Mouse (Mus musculus) liver, embryonic 14.5 days (tissue): ENCODE results near the gene Olfr669. TPM values are rescaled to one million over a fixed set of nuclear protein-coding genes. Genes with fewer than 3 reads are reported as not detected.
"Not testable (repeated sequence)": the region's sequence is repeated elsewhere in the genome, so short reads cannot be mapped to it uniquely, and the experiment has no call there.

ENCODE experiments used
- ATAC-seq: fragments of 200-750 bp; cut with Nextera tagmentation; 2 replicates; pipeline ENCODE4 v1.8.0; 2017; ENCODE audit warnings: moderate number of reproducible peaks, mild to moderate bottlenecking, moderate library complexity; ENCODE audit not compliant: insufficient read depth
- DNase-seq, 3 experiments: peaks; one replicate each; pipeline ENCODE4 v3.0.0-alpha.2; 2012 to 2013; ENCODE audit warnings: low read depth in 3 of 3, low spot score in 3 of 3
- H3K27ac ChIP-seq: fragments of 300-500 bp; sonication (generic); 2 replicates; pipeline ENCODE4 v1.5.1; 2014; ENCODE audit warnings: moderate library complexity, mild to moderate bottlenecking, control low read depth, inconsistent platforms
- H3K27me3 ChIP-seq: fragments of 300-500 bp; sonication (generic); 2 replicates; pipeline ENCODE4 v1.6.1; 2014; ENCODE audit warnings: mild to moderate bottlenecking, low read length, moderate library complexity; ENCODE audit not compliant: control insufficient read depth, insufficient read depth
- H3K36me3 ChIP-seq: fragments of 300-500 bp; sonication (generic); replicated peaks from 2 replicates; pipeline ENCODE4 v1.6.1; 2014; ENCODE audit warnings: low read depth; ENCODE audit not compliant: control insufficient read depth, insufficient read depth
- H3K4me1 ChIP-seq, 2 experiments: fragments of 200-500 bp in 1 of 2; fragments of 300-500 bp in 1 of 2; sonication (generic) in 1 of 2; replicated peaks; 2 replicates each; pipeline ENCODE4 v1.6.1; 2012 to 2014; ENCODE audit warnings: antibody characterized with exemption in 1 of 2, inconsistent platforms in 1 of 2, low read length in 1 of 2; ENCODE audit not compliant: control insufficient read depth in 2 of 2, insufficient read depth in 2 of 2
- H3K4me2 ChIP-seq: fragments of 300-500 bp; sonication (generic); 2 replicates; pipeline ENCODE4 v1.6.1; 2014; ENCODE audit warnings: low read depth, mild to moderate bottlenecking, control low read depth, moderate library complexity
- H3K4me3 ChIP-seq, 2 experiments: fragments of 200-500 bp in 1 of 2; fragments of 300-500 bp in 1 of 2; sonication (generic) in 1 of 2; 2 replicates each; pipeline ENCODE4 v1.5.1; 2012 to 2014; ENCODE audit warnings: low read depth in 2 of 2, low read length in 2 of 2, mild to moderate bottlenecking in 2 of 2, control low read depth in 1 of 2, inconsistent platforms in 1 of 2, moderate library complexity in 1 of 2; ENCODE audit not compliant: insufficient read depth in 1 of 2
- H3K9ac ChIP-seq: fragments of 300-500 bp; sonication (generic); replicated peaks from 2 replicates; pipeline ENCODE4 v1.6.1; 2014; ENCODE audit warnings: mild to moderate bottlenecking, control low read depth, moderate library complexity
- H3K9me3 ChIP-seq: fragments of 300-500 bp; sonication (generic); 2 replicates; pipeline ENCODE4 v1.6.1; 2016; ENCODE audit warnings: low read length, mixed read lengths; ENCODE audit not compliant: control insufficient read depth
- CTCF ChIP-seq: IDR thresholded peaks from 2 replicates; pipeline ENCODE4 v1.5.1; 2016; ENCODE audit warnings: antibody characterized with exemption, low read depth, control low read depth
- EP300 ChIP-seq: IDR thresholded peaks from 2 replicates; pipeline ENCODE4 v1.6.1; 2016; ENCODE audit warnings: antibody characterized with exemption, low read depth
- WGBS: fragments of 180-500 bp; shearing (Covaris S2); extraction: QIAGEN DNeasy Blood & Tissue Kit; methylation state at CpG from one replicate; pipeline ENCODE4 v1.1.7; 2014; ENCODE audit not compliant: insufficient replicate concordance; 5-methylcytosine and 5-hydroxymethylcytosine counted together
- polyA plus RNA-seq, 2 experiments: library from polyadenylated mRNA; depleted of rRNA in 1 of 2; stranded (reverse) in 1 of 2; unstranded in 1 of 2; fragments of >200 nt; fragmentation: Nextera tagmentation in 1 of 2; extraction: Ambion mirVana in 1 of 2; gene quantifications; 2 replicates each; pipeline versions ENCODE4 v1.2.1 to v1.2.3; 2012 to 2014

Gene Olfr669
- polyA plus RNA-seq (2012; rRNA removed) (not detected in 2 replicates), polyA plus RNA-seq (2014; fragmentation: Nextera tagmentation; extraction: Ambion mirVana) (not detected in 2 replicates)

DNA sequence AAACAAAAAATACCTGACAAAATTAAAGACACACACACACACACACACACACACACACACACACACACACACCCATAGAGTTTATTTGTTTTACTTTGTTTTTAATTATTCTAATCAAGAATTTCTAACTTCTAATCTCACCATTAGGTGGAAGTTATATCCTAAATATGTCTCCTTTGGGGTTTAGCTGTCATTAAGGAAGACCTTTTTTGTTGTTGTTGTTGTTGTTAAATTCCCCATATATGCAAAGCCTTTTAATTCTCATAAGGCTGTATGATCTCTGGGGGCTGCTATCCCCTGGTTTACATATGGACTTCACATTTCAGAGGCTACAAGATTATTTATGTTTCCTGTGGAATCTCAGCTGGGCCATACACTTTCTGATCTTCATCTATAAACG is at the start of gene Olfr669:
Gene Olfr669, plus strand, starts transcription at position 301 of the 400 bp plus-strand sequence.
- H3K27ac ChIP-seq = no peak within 1 kb of the TSS
- no peak within 1 kb of the TSS for H3K9ac ChIP-seq
- H3K4me2 ChIP-seq = no peak within 1 kb of the TSS
- H3K36me3 ChIP-seq = no peaks in the 10 kb centered on the region
- no peaks in the 10 kb centered on the region for H3K27me3 ChIP-seq
- DNase-seq (no peak), ATAC-seq (no peak)
- 55% methylated on average over 1 of the region's 1 CpGs for WGBS
- TF ChIP-seq EP300 (no peak), CTCF (no peak)
- H3K4me1 ChIP-seq = no peaks in the 10 kb centered on the region
- H3K9me3 ChIP-seq = no peaks in the 10 kb centered on the region
- no peak within 1 kb of the TSS for H3K4me3 ChIP-seq

DNA sequence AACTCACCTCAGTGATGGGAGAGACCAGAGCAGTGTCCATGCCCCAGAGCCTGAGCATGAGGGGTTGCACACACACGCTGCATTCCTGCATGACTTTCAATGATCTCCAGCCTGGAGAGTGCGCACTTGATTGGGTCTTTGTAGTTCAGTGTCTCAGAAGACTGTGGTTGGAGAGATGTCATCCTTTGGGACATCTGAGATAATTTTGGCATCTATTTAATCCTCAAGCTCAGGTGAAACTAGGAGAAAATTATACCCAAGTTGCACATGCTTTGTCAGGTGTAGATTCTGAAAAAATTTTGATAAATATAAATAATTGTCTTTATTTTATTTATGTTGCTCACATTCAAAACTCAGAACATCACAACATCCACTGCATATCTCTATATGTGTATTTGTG is 38.2 kb upstream of the Olfr669 start, which contains the start of gene Olfr666:
Gene Olfr666, minus strand, starts transcription at position 101 of the 400 bp plus-strand sequence.
- H3K4me1 ChIP-seq = no peaks in the 10 kb centered on the region
- ATAC-seq (no peak), DNase-seq (no peak)
- no peak within 1 kb of the TSS for H3K27ac ChIP-seq
- H3K4me2 ChIP-seq = no peak within 1 kb of the TSS
- H3K27me3 ChIP-seq = no peaks in the 10 kb centered on the region
- H3K9ac ChIP-seq = no peak within 1 kb of the TSS
- WGBS = 56% methylated on average over 2 of the region's 2 CpGs
- H3K4me3 ChIP-seq = no peak within 1 kb of the TSS
- TF ChIP-seq EP300 (no peak), CTCF (no peak)
- no peaks in the 10 kb centered on the region for H3K36me3 ChIP-seq
- H3K9me3 ChIP-seq = no peaks in the 10 kb centered on the region

DNA sequence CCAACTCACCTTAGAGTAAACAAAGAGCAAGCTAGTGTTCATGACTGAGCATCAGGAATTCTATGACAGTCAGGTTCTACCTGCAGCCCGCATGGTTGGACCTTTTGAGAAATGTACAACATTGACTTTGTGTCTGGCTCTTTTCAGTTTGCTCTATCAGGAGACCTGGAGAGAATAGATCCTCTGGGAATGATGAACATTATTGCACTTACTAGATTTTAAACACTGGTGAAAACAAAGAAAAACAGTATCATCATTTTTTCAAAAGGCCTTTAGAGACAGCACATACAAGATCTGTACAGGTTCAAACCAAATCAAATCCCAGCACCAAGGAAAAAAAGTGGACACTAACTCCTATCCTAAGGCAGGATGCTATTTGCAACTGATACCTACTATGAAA is 12.7 kb upstream of the Olfr669 start, which contains the start of gene Olfr667:
Gene Olfr667, minus strand, starts transcription at position 101 of the 400 bp plus-strand sequence.
- DNase-seq (no peak), ATAC-seq (no peak)
- WGBS = 56% methylated on average over 1 of the region's 1 CpGs

DNA sequence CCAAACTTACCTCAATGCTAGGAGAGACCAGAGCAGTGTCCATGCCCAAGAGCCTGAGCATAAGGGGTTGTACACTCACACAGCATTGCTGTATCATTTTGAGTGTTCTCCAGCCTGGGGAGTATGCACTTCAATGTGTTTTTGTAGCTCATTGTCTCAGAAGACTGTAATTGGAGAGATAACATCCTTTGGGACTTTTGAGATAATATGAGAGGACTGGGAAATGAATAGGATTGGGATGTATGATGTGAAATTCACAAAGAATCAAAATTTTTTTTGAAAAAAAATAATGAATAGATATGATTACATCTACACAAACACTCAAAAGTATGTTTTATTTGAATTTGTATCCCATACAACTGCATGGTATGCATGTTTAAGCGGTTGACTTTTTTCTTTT is 6.1 kb upstream of the Olfr669 start, which contains the start of gene Olfr668:
Gene Olfr668, minus strand, starts transcription at position 101 of the 400 bp plus-strand sequence.
- H3K4me1 ChIP-seq = no peaks in the 10 kb centered on the region
- no peak for TF ChIP-seq CTCF
- TF ChIP-seq EP300 = no peak
- no peaks in the 10 kb centered on the region for H3K9me3 ChIP-seq
- DNase-seq = no peak
- no peak within 1 kb of the TSS for H3K4me3 ChIP-seq
- WGBS = 44% methylated on average over 1 of the region's 1 CpGs
- no peaks in the 10 kb centered on the region for H3K27me3 ChIP-seq
- H3K4me2 ChIP-seq = no peak within 1 kb of the TSS
- H3K36me3 ChIP-seq = no peaks in the 10 kb centered on the region
- no peak for ATAC-seq
- H3K27ac ChIP-seq = no peak within 1 kb of the TSS
- H3K9ac ChIP-seq = no peak within 1 kb of the TSS

More for the DNA sequence above, 12.7 kb upstream of the Olfr669 start, which contains the start of gene Olfr667:
- no peaks in the 10 kb centered on the region for H3K27me3 ChIP-seq
- H3K27ac ChIP-seq = no peak within 1 kb of the TSS
- H3K36me3 ChIP-seq = no peaks in the 10 kb centered on the region
- no peak within 1 kb of the TSS for H3K9ac ChIP-seq
- no peaks in the 10 kb centered on the region for H3K9me3 ChIP-seq
- H3K4me3 ChIP-seq = no peak within 1 kb of the TSS
- TF ChIP-seq CTCF (no peak), EP300 (no peak)
- no peak within 1 kb of the TSS for H3K4me2 ChIP-seq
- no peaks in the 10 kb centered on the region for H3K4me1 ChIP-seq

DNA sequence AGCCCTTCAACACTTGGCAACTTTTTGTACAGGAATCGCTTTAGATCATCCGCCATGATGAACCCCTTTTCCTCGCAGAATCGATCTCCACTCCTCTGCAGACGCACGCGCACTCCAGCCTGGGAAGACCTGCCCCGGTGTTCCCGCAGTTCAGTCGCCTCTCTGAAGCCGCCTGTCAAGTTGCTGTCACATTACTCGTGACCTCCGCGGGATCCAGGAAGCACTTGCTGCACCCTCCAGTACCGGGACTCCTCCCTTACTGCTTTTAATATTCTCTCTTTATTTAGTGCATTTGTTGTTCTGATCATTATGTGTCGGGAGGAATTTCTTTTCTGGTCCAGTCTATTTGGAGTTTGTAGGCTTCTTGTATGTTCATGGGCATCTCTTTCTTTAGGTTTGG is 16.2 kb downstream of the Olfr669 start:
- not testable (repeated sequence) for H3K9ac ChIP-seq, H3K27ac ChIP-seq, ATAC-seq, H3K27me3 ChIP-seq, H3K4me3 ChIP-seq, H3K36me3 ChIP-seq, H3K9me3 ChIP-seq, DNase-seq, H3K4me1 ChIP-seq, H3K4me2 ChIP-seq
- 77% methylated on average over 16 of the region's 16 CpGs for WGBS
